Mouse (Mus musculus): ENCODE measurements at regions not wholly inside any gene's neighbourhood (a gene's known extent, or its start where the extent isn't known, plus 50 kb on each side); places are given as distances from the start of the nearest gene placed in this dataset.

GRCm38 (mm10) chr13:70033763-70034162, 231.6 kb downstream of the Med10 start:
- no peak for TF ChIP-seq CTCF (IDR thresholded peaks at IDR 0.05; ENCODE audit: control insufficient read depth, insufficient read depth, insufficient read length)
- TF ChIP-seq USF1 (IDR thresholded peaks at IDR 0.05; ENCODE audit: low read depth): no peak
- no peak for TF ChIP-seq MAX (IDR thresholded peaks at IDR 0.05)
- TF ChIP-seq MYOG (IDR thresholded peaks at IDR 0.05; ENCODE audit: control insufficient read depth, extremely low read depth, insufficient read length): no peak
- no peak for TF ChIP-seq MYOD1 (IDR thresholded peaks at IDR 0.05; ENCODE audit: control insufficient read depth, insufficient read length, low read depth)
- TF ChIP-seq CEBPB (IDR thresholded peaks at IDR 0.05; ENCODE audit: low read depth): no peak
- TF ChIP-seq FOSL1 (IDR thresholded peaks at IDR 0.05; ENCODE audit: insufficient read depth, low read length, poor library complexity, severe bottlenecking): no peak
